Mouse (Mus musculus) left cerebral cortex, adult 9 months (tissue): ENCODE data around the gene Spef1.

Experiments
- DNase-seq, 2 experiments: peaks; one replicate each; pipeline ENCODE4 v3.0.0; 2022; ENCODE audit warnings: low spot score in 2 of 2

Spef1 gene

GRCm38 (mm10) chr2:131124166-131124565 is 62.9 kb downstream of the Spef1 start:
- no peak for DNase-seq
